Mouse (Mus musculus) splenic B cell, adult 2 months (primary cell): ENCODE data around the gene Zbtb45.

Experiments used
- DNase-seq: peaks from one replicate; pipeline ENCODE4 v3.0.0-alpha.2; 2011; ENCODE audit warnings: low read depth, low spot score
- H3K27me3 ChIP-seq: 2 replicates; pipeline ENCODE4 v1.6.1; 2012; ENCODE audit warnings: mild to moderate bottlenecking, low read length, moderate library complexity, mixed read lengths; ENCODE audit not compliant: control insufficient read depth, poor library complexity, insufficient read depth, severe bottlenecking
- H3K36me3 ChIP-seq: 2 replicates; pipeline ENCODE4 v1.6.1; 2012; ENCODE audit warnings: mild to moderate bottlenecking, low read length, moderate library complexity, mixed read lengths; ENCODE audit not compliant: control insufficient read depth, poor library complexity, insufficient read depth, severe bottlenecking

Gene Zbtb45

DNA sequence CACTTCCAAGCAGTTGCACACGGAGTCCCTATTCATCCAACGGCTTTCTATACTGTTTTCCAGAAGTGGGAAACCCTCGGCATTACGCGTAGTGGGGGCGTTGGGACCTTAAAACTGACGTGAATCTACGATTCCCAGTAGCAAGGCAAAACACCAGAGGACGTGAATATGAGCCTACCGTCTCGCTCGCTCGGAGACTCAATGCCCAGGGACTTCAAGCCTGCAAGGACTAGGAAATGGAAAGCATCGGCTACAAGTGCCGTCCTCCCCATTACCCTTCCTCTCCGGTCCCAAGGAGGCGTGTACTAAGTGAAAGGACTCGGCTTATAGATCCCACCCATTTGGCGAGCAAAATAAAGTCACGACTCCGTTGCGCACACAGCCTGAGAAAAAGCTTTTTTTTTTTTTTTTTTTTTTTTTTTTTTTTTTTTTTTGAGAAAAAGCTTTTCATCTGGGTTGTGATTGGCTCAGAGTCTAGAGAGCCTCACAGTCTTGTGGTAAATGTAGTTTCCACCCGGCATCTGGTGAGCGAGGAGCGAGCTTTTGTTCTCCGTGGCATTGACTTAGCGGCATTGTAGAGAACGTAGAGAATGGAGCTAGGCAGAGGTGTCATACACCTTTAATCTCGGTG lies 48.2 kb downstream of the Zbtb45 start:
- peak; percentile 81 for DNase-seq
- no peaks in the 10 kb centered on the region for H3K36me3 ChIP-seq
- no peaks in the 10 kb centered on the region for H3K27me3 ChIP-seq

DNA sequence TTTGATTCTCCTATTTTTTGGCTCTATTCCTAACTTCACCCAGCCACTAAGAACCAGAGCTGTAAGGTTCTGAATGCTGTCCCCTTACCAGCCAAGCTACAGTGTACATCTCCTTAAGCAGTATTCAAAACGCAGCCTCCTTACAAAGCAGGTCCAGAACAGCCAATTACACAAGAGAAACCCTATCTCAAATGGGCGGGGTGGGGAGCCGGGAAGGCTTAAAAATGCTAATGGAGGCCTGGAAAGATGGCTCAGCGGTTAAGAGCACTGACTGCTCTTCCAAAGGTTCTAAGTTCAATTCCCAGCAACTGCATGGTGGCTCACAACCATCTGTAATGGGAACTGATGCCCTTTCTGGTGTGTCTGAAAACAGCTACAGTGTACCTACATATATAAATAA lies 50.1 kb downstream of the Zbtb45 start:
- DNase-seq, result no peak
- Histone ChIP-seq H3K36me3 (no peaks in the 10 kb centered on the region), H3K27me3 (no peaks in the 10 kb centered on the region)

- H3K36me3 ChIP-seq, result no peaks in the 10 kb centered on the region
- no peaks in the 10 kb centered on the region for H3K27me3 ChIP-seq
- DNase-seq, result no peak
Measured at GRCm38 (mm10) chr7:12958948-12959347, 50.9 kb downstream of the Zbtb45 start.

DNA sequence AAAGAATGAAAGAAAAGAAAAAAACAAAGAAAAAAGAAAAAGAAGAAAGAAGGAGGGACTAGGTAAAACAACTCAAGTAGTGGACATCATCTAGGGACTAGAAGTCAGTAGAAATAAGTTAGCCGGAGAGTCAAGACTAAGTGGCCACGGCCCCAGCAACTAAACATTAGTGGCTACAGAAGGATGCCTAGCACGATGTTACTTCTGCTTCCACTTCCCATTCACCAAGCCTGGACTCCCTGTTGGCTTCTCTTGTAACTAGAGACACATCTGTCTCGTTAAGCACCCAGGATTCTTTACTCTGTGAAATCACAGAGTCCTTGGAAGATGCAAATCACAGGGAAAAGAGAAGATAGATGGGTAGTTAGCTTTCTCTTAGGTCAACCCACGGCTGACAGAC lies 52.3 kb downstream of the Zbtb45 start:
- no peaks in the 10 kb centered on the region for H3K27me3 ChIP-seq
- DNase-seq, result no peak

DNA sequence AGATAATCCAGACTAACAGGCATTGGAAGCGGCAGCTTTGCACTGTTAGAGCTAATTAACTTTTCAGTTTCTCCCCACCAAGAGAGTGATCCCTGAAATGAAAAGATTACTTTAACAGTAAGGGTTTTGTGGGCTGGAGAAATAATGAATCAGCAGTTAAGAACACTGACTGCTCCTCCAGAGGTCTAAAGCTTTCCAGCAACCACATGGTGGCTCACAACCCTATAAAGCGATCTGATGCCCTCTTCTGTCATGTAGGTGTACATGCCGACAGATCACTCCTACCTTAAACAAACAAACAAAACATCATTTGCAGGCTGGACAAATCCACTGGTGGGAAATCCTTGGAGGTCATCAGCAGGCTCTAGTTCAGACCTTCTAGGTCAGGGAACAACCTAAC lies 54.9 kb downstream of the Zbtb45 start:
- H3K36me3 ChIP-seq, result no peaks in the 10 kb centered on the region
- no peaks in the 10 kb centered on the region for H3K27me3 ChIP-seq
- DNase-seq, result peak; percentile 22

More for the DNA sequence above, 52.3 kb downstream of the Zbtb45 start:
- no peaks in the 10 kb centered on the region for H3K36me3 ChIP-seq
